Mouse (Mus musculus) thymus, postnatal 10 days (tissue): ENCODE results near the gene Svs3a.
"Not testable (repeated sequence)": the region's sequence is repeated elsewhere in the genome, so short reads cannot be mapped to it uniquely, and the experiment has no call there.

Experiments
- DNase-seq, 2 experiments: peaks; one replicate each; pipeline ENCODE4 v3.0.0; 2021; ENCODE audit warnings: low spot score in 2 of 2

Svs3a gene

GRCm38 (mm10) chr2:164288968-164289367 lies at the start of gene Svs3a:
TSS of gene Svs3a (plus strand) at chr2:164289268.
- not testable (repeated sequence) for DNase-seq

DNA sequence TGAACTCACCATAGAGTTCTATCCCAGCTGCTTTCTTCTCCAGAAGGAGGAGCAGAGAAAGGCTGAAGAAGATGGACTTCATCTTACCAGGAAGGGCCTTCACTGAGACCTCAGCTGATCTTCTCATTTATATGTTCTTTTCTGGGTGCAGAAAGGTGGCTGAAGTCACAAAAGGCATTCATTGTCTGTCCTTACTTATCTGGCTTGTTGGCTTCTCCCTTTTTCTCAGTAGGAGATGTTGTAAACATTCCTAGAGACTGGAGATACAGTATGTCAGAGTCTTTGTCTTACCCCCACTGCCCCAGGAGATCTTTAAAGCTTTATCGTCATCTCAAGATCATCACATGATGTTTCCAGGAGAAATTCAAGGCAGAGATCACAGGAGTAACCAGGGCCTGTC lies 32.5 kb upstream of the Svs3a start, which contains the start of gene Svs3b:
Gene Svs3b (minus strand): TSS at position 101 of the 400 bp plus-strand sequence.
- not testable (repeated sequence) for DNase-seq

GRCm38 (mm10) chr2:164278359-164278758 lies 10.7 kb upstream of the Svs3a start, which contains the start of gene Svs4:
TSS of gene Svs4 (minus strand) at chr2:164278459.
- DNase-seq: no peak

DNA sequence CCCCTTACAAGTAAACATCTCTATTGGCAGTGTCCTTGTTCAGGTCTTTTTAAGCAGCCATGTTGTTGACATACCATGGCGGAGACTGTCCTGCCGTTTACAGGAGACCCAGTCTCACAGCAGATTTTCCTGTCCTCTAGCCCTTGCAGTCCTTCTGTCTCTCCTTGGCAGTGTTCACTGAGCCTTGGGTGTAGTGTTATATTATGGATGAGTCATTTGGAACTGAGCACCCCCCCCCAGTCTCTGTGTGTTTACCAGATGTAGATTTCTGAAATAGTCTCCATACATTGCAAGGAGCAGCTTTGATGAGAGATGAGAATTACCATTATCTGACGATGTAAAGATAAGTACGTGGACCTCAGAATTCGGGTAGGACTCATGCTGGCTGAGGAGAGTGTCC lies 23.5 kb downstream of the Svs3a start:
- DNase-seq: no peak

DNA sequence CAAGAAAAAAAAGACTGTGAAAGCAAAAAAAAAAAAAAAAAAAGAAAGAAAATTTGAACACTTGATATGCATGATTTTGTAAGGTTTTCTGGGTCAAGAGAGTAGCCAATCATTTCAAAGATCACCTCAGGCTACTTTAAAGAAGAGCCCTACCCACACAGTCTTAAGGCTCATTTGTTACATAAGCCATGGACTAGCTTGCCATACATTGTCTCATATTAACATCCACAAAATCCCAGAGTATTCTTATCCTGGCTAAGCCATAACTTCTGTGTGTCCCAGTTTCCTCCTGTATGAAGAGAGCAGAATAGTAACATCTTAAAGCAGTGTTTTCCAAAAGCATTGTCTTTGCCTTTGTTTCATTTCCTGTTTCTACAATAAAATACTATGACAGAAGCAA lies 26.4 kb downstream of the Svs3a start:
- DNase-seq: not testable (repeated sequence)

DNA sequence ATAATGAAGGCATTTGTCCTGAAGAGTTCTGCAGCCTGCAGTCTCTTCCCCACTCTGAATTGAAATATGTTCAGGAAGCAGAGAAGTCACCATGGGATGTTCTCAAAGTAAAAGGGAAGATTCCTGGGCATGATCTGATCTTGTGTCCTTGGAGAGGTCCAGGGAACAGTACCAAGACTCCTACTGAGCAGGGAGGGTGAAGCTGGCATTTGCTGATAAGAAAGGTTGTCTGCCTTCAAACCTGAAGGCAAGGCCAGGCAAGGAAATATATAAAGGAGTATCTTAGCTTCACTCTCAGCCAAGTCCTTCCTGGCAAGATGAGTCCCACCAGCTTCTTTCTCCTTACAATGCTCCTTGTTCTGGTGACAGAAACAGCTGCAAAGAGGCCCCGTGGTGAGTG lies 27.4 kb downstream of the Svs3a start, which contains the start of gene Svs6:
Gene Svs6 (plus strand): TSS at position 301 of the 400 bp plus-strand sequence.
- not testable (repeated sequence) for DNase-seq

GRCm38 (mm10) chr2:164320983-164321382 lies 31.9 kb downstream of the Svs3a start:
- no peak for DNase-seq

- not testable (repeated sequence) for DNase-seq
Measured at GRCm38 (mm10) chr2:164332440-164332839, 43.4 kb downstream of the Svs3a start, which contains the start of gene Svs5. TSS of gene Svs5 (plus strand) at chr2:164332740.
